Mouse (Mus musculus): ENCODE data around the gene Tmco1.

DNA sequence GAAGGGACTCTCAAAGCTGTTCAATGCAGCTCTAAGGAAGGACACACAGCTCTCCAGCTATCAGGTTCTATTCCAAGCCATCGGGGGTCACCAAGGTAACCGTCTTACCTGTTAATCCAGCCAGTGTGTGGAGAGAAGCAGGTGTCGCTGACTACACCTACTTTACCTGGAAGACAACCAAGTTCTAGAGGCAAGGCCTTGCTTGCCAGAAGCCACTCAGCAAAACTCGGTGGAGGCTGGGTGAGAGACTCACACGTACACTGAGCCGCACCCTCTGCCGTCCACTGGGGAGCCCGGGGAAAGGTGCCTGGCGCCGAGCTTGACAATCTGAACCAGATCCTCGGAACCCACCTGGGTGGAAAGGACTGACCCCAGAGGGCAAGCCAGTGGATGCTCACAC, 46.4 kb upstream of the Tmco1 start:
- no peak for TF ChIP-seq CTCF (IDR thresholded peaks at IDR 0.05; ENCODE audit: control insufficient read depth, insufficient read depth, insufficient replicate concordance, low read depth, low read length)
- TF ChIP-seq POLR2A (IDR thresholded peaks at IDR 0.05; ENCODE audit: control insufficient read depth, low read depth, low read length), result no peak
